Mouse (Mus musculus) granulocyte monocyte progenitor cell, adult 5-6 weeks (primary cell): Measurements from ENCODE around the gene Fbxo9. TPM values are rescaled to one million over a fixed set of nuclear protein-coding genes. Genes with fewer than 3 reads are reported as not detected.
A peak's percentile ranks its signal among the peaks of the same experiment; 100 is the strongest.

ENCODE experiments used
- ATAC-seq: replicated peaks from 2 replicates; pipeline ENCODE4 v1.8.0; 2016; ENCODE audit warnings: mild to moderate bottlenecking, moderate TSS enrichment, inconsistent platforms; ENCODE audit not compliant: poor library complexity, severe bottlenecking
- total RNA-seq, 2 experiments: library from RNA; stranded (forward) in 1 of 2; stranded (reverse) in 1 of 2; fragments of 200-712, 200-1000 nt in 1 of 2; fragments of >200 nt in 1 of 2; fragmentation: Nextera tagmentation in 1 of 2; gene quantifications; 2 replicates each; pipeline ENCODE4 v1.2.3; 2014 to 2017

The Fbxo9 gene
- total RNA-seq, 2 experiments from 2014 or later = 54.5 to 67.0 TPM

- ATAC-seq = no peak
Observed at GRCm38 (mm10) chr9:78109656-78110055, 791 bp upstream of the Fbxo9 start.

GRCm38 (mm10) chr9:78107912-78108795 is 711 bp downstream of the Fbxo9 start:
- ATAC-seq = peak; percentile 25

- ATAC-seq = peak; percentile 15; the same call in 1 of the 2 replicates
Observed at GRCm38 (mm10) chr9:78107582-78107911, 1.3 kb downstream of the Fbxo9 start.

DNA sequence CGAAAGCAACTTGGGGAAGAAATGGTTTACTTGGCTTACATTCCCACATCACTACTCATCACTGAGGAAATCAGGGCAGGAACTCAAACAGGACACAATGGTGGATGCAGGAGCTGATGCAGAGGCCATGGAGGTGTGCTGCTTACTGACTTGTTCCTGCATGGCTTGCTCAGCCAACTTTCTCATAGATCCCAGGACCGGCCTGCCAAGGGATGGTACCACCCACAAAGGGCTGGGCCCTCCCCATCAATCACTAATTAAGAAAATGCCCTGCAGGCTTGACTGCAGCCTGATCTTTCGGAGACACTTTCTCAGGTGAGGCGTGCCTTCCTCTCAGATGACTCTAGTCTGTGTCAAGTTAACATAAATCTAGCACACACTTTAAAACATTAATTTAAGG is 2.0 kb downstream of the Fbxo9 start:
- ATAC-seq = no peak

DNA sequence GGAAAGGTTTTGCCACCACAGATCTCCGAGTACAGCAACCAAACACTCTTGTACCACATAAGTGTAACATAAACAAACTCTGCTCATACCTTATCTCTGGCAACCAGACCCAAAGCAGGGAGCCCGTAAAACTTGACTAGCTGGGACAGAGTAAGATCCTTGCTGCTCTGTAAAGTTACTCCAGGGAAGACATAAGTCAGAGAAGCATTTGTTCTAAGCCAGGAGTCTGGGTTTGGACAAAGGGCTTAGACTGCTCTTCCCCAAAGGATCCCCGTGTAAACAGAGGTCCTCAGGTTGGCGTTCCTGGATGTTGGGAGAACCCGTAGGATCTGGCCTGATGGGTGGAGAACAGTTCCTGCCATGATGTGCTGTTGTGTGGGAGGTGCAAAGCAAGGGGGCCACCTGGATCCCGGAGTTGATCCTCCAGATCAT is 3.3 kb downstream of the Fbxo9 start:
- no peak for ATAC-seq

GRCm38 (mm10) chr9:78104973-78105372 is 3.9 kb downstream of the Fbxo9 start:
- ATAC-seq = peak; percentile 44

DNA sequence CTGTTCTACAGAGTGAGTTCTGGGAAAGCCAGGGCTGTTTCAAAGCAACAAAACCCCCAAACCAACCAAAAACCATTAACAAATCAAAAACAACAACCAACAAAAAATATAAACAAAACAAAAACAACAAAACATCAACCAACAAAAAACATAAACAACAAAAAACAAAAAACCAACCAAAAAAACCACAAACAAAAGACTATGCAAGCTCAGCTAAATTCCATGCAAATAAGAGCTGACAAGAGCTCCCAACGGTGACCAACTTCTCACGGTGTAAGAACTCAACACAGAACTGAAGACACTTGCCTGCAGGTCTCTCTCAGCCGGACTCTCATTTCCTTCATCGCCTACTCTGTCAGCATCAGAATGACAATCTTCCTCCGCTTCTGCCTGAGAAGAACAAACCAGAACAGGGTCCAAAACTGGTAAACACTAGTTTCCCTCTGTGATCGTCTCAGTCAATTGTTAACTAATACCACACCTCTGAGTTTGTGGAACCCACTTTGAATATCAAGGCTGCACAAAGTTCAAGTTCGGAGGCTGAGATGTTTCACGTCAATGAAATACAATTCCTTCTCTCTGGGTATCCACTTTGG is 4.8 kb downstream of the Fbxo9 start:
- ATAC-seq = no peak

DNA sequence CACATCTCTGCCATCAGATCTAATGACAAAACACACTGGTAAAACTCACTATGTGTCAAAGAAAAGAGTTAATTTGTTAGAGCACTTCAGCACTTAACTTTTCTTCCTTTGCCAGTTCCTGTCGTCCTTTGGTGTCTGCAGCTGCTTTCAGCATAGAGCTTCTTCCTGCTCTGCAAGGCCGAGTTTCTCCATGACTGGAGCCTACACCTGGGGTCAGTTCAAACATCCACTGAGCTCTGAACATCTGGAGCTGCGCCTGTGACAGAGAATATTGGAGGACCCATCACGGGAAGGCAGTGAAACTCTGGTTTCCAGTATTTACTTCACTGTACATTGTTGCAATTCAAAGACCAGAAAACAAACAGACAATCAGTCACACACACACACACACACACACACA is 7.4 kb downstream of the Fbxo9 start:
- ATAC-seq = no peak

- ATAC-seq = peak; percentile 83
Observed at GRCm38 (mm10) chr9:78100956-78101355, 7.9 kb downstream of the Fbxo9 start.

GRCm38 (mm10) chr9:78096376-78096775 is 12.5 kb downstream of the Fbxo9 start:
- ATAC-seq = no peak

GRCm38 (mm10) chr9:78095686-78096085 is 13.2 kb downstream of the Fbxo9 start:
- ATAC-seq = no peak

- no peak for ATAC-seq
Observed at GRCm38 (mm10) chr9:78090596-78090995, 18.3 kb downstream of the Fbxo9 start.

DNA sequence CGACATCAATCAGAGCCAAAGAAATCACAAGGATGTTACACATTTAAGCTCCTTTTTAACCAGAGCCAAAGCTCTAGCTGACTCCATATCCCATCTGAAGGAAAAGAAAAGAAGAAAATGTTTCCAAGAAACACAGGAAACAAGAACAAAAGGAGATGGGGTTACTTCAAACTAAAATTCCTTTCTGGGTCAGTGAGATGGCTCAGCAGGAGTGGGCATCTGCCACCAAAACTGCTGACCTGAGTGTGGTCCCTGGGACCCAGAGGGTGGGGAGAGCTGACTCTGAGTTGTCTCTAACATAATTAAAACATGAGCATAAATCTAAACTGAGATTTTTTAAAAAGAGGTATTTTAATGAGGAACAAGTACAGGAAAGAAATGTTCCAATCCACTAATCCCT is 19.0 kb downstream of the Fbxo9 start:
- ATAC-seq = no peak

GRCm38 (mm10) chr9:78088971-78089370 is 19.9 kb downstream of the Fbxo9 start:
- no peak for ATAC-seq

- no peak for ATAC-seq
Observed at GRCm38 (mm10) chr9:78088521-78088920, 20.3 kb downstream of the Fbxo9 start.

DNA sequence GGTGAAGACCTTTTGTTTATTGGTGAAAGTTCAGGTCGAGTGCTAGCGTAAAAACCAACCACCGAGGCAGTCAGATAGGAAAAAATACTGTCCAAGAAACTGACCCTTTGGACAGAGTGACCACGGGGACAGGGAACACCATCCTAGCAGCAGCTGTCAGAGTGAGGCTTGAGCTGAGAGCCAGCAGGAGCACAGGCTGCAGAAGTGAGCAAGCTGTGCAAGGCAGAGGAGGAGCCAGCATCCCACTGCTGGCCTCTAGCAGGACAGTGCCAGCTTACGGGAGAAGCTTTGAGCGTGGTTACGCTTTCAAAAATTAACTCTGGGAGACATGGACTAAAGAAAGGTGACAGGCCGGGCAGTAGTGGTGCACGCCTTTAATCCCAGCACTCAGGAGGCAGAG is 21.1 kb downstream of the Fbxo9 start:
- ATAC-seq = no peak

DNA sequence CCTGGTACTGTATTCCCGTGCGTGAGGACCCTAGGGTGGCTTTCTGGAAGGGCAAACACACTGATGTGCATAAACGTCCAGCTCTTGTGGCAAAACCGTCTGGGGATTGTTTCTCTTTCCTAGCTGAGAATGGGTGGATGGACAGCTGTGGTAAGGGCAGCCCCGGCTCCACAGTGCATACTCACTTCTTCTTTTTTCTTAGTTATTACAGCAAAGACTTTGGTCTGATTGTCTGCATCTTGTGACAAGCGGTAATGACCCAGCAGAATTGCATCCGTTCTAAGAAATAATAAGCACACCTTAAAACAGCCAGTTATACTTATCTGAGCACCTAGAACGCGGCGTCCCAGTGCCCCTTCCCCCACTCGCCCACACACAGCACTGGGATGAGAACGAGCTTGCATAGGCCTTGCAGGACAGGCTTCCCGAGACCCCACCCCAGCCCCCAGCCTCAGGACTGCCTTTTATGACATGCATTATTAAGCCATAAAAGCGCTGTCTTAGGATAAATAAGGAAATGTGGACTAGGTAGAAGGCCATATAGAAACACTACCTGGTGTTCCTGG is 23.1 kb downstream of the Fbxo9 start:
- peak; percentile 92 for ATAC-seq

DNA sequence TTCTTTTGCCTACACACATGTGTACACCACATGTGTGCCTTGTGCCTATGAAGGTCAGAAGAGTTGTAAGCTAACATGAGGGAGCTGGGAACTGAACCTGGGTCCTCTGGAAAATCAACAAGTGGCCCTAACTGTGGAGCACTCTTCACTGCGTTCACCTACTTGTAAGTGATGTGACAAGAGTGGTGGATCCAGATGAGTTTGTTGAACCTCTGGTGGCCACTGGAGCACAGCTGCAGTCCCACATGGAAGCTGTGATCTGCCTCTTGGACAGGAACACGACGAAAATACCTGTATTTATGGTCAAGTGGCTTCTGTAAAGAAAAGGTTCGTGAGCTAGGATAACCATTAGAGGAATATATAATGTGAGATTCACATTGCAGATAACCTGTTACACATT is 24.5 kb downstream of the Fbxo9 start:
- ATAC-seq = no peak

GRCm38 (mm10) chr9:78081835-78082234 is 27.0 kb downstream of the Fbxo9 start:
- no peak for ATAC-seq

DNA sequence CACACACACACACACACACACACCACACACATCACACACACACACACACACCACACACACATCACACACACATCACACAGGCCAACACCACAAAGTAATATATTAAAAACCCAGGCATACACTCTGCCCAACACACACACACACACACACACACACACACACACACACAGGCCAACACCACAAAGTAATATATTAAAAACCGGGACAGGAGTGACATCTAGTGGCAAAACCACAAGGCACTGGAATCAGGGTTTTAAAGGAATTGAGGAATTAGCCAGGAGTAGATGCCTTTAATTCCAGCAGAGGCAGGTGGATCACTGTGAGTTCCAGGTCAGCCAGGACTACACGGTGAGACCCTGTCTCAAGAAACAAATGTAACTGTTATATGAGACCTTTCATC is 30.6 kb downstream of the Fbxo9 start:
- ATAC-seq = peak; percentile 20; the same call in 1 of the 2 replicates

GRCm38 (mm10) chr9:78075256-78075655 is 33.6 kb downstream of the Fbxo9 start:
- ATAC-seq = no peak
